Mouse (Mus musculus) megakaryocyte progenitor cell, adult 5-6 weeks (primary cell): ENCODE measurements around the gene Cd93. TPM values are rescaled to one million over a fixed set of nuclear protein-coding genes. Genes with fewer than 3 reads are reported as not detected.

Experiments
- ATAC-seq: replicated peaks from 2 replicates; pipeline ENCODE4 v1.8.0; 2016; ENCODE audit warnings: mild to moderate bottlenecking, moderate TSS enrichment, inconsistent platforms; ENCODE audit not compliant: poor library complexity
- total RNA-seq, 2 experiments: library from RNA; stranded (forward) in 1 of 2; stranded (reverse) in 1 of 2; fragments of 157-497, 149-512 nt in 1 of 2; fragments of 200-1000 nt in 1 of 2; gene quantifications; 2 replicates each; pipeline versions ENCODE4 v1.2.3 to v1.2.4; 2015 to 2017

The Cd93 gene
- total RNA-seq (2015) (102 and 116 TPM in 2 replicates), total RNA-seq (2017) (126 and 132 TPM in 2 replicates)

GRCm38 (mm10) chr2:148443249-148443958 is at the start of gene Cd93:
Gene Cd93 (minus strand): TSS chr2:148443563.
- ATAC-seq, result peak; percentile 67

DNA sequence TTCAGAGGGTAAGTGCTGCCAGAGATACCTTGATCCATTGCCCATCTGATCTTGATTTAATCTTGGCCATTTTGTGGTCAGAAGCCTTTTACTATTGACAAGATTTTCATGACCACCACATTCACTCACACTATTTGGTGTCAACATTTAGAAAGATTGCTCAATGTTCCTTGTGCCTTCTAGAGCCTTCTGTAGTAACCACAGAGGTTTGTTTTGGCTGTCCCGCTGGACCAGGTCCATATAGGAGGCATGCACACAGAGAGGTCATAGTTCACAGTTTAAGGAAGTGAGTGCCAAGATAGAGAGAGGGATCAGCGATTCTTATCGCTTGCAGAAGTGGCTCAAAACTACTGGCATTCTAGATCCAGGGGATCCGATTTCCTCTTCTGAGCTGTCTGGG is 48.7 kb upstream of the Cd93 start:
- ATAC-seq, result peak; percentile 74

- no peak for ATAC-seq
Observed at GRCm38 (mm10) chr2:148490150-148490549, 46.8 kb upstream of the Cd93 start.

DNA sequence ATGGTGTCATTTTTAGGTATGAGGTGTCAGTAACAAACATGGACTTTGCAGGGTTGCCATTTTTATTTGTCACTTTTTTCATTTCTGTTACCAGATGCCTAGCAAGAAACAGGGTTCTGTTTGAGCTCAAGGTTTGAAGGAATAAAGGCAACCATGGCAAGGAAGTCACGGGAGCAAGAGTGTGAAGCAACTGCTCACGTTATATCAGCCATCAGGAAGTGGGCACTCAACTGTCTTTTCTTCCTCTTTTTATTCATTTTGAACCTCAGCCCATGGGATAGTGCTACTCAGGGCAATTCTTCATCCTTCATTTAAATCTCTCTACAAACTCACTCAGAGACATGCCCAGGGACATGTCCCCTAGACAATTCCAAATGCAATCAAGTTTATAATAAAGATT is 45.5 kb upstream of the Cd93 start:
- ATAC-seq, result peak; percentile 67

DNA sequence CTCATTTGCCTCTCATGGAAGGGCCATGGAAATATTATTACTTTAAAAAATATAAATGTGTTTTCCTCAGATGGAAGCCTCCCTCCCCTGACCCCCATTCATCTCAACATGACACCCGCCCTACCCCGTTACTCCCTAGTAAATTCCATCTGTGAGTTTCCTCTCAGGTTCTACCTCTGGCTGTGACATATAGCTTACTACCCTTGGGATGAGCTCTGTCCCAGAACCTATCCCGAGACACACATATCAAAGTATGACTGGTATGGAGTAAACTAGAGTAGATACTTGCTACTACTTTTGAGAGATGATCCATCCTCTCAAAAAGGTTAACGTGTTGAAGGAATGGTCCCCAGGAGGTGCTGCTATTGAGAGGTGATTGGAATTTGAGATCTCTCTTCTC is 42.2 kb upstream of the Cd93 start:
- ATAC-seq, result no peak

DNA sequence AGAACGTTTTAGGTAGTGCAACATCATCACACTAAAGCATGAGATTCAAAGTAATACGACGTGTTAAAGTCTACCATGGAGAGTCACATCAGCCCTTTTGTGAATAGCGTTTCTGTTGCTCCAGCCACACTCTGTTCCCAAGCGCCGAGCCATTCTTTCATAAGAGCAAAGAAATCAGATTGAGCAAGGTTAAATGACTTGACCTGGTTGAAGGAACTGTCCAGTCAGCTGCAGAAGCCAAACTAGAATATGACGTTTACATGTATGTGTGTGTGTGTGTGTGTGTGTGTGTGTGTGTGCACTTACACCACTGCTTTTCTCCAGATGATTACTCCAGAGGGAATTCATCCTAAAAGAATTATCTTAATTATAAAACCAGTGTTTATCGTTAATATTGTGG is 37.0 kb upstream of the Cd93 start:
- peak; percentile 54; the same call in 1 of the 2 replicates for ATAC-seq

DNA sequence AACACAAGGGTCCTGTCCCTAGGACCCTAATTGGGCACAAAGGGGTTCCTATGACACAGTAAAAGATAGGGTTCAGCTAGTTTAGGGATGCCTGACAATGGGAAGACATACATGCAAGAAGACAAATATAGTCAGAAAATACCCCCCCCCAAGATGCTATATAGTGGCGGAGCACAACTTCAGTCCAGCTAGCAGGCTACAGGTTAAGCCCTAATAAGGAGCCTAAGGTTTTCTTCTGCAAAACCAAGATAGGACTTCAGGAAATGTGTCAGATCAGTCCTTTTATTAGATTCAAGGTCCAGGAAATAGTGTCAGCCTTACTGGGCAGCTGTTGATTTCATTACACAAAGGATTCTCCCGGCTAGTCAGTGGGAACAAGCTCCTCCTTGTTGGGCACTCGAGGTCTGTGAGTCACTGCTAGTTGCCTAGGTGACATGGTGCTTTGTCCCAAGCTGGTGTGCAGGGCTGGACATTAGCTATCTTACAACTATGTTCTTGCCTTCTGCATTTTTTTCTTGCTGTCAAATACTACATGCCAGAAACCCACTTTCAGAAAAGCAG is 34.9 kb upstream of the Cd93 start:
- peak; percentile 57 for ATAC-seq

DNA sequence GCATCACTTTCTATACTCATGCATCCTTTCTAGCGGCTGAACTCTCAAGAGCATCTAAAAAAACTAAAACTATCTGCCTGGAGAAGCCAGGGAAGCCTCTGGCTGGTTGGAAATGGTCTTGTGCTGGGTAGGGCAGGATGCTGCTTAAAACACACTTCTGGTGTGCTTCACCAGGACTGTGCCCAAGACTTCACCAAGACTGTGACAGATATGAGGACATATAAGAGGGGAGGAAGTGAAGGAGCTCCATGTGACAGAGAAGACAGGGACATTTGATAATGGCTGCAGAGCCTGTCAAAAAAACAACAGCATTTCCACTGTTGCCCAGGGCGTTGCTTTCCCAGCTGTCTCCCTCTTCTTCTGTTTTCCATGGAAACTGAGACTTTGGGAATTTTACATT is 34.0 kb upstream of the Cd93 start:
- ATAC-seq, result no peak

DNA sequence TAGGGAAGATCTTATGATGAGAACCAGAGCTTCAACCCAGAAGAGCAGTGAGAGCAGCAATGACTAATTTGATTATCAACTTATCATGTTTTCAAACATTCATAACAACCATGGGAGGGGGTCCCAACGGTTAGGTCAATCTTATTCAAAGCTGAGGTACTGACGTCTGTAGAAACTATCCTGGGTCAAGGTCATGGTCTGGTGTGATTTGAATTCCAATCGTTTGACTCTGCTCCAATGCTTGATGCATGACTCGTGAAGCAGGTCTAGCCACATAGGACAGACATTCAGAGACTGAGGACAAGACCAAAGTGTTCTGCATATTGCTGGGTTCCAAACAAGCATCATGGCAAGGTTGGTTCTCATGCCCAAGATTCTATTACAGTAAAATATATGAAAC is 33.2 kb upstream of the Cd93 start:
- ATAC-seq, result no peak

DNA sequence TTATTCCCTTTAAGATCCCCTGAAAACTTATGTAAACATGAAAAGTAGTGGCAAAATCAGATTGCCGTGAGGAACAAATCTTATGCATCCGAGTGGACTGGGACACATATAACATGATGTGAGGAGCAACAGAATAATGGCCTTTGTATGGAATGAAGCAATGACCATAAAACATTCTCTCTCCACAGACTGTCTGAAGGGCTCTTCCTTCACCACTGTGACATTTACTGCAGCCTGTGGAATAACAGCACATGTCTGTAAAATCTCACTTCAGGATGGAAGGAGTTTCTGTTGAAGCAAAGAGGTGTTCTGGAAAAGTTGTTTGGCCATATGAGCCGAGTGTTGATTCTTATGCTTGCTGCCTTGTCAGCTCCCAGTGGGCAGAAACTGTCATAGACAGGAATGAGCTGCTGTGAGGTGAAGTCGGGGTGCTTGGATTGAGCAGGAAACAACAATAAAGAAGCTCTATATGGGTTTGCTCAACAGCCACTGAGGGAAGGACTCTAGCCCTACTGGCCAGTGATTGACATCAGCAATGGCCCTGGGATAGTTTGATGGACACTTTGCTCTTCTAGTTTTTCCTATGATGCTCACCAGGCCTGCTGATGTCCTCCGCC is 32.6 kb upstream of the Cd93 start:
- ATAC-seq, result no peak

GRCm38 (mm10) chr2:148469341-148470238 is 26.2 kb upstream of the Cd93 start:
- no peak for ATAC-seq

GRCm38 (mm10) chr2:148467921-148468440 is 24.6 kb upstream of the Cd93 start:
- no peak for ATAC-seq

GRCm38 (mm10) chr2:148455341-148455740 is 12.0 kb upstream of the Cd93 start:
- ATAC-seq, result 0 out of 2 replicates have a peak, but pooled peaks have one; percentile 26

GRCm38 (mm10) chr2:148454014-148454542 is 10.7 kb upstream of the Cd93 start:
- ATAC-seq, result no peak; the same call in 1 of the 2 replicates

GRCm38 (mm10) chr2:148453061-148453460 is 9.7 kb upstream of the Cd93 start:
- no peak for ATAC-seq

GRCm38 (mm10) chr2:148451498-148451897 is 8.1 kb upstream of the Cd93 start:
- ATAC-seq, result 0 out of 2 replicates have a peak, but pooled peaks have one; percentile 10

DNA sequence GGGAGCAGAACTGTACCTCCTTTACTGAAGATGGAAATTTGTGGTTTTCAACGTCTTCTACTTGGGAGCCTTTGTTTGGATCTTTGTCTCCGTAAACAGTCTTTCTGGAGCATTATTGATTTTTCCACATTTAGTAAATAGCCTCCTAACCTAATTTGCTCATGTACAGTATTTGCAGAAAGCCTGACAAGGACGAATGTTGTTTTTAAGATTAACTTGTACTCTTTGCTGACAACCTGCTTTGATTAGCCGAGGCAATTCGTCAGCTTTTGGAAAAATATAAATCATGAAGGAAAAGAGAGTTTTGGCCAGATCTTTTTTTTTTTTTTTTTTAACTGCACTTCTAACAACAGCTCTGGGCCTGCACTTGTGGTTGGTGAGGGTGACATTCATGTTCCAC is 7.3 kb upstream of the Cd93 start:
- no peak for ATAC-seq

DNA sequence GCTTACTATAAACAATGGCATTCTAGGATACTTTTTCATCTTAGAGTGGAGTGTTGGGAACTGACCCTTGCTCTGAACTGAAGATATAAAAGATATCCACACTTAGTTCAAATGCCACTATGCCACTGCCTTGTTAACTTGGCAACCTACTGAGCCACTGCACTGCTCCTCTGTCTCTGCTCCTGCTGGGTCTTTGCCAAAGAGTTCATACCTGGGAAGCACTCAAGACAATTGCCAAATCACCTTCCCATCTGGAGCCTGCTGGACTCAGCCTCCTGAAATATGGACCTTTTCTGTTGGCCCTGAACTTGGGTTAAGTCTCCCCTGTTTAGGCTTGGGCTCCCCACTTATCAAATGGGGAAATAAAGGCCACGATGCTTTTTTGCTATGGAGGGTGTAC is 6.3 kb upstream of the Cd93 start:
- no peak for ATAC-seq

GRCm38 (mm10) chr2:148446446-148446845 is 3.1 kb upstream of the Cd93 start:
- ATAC-seq, result no peak

DNA sequence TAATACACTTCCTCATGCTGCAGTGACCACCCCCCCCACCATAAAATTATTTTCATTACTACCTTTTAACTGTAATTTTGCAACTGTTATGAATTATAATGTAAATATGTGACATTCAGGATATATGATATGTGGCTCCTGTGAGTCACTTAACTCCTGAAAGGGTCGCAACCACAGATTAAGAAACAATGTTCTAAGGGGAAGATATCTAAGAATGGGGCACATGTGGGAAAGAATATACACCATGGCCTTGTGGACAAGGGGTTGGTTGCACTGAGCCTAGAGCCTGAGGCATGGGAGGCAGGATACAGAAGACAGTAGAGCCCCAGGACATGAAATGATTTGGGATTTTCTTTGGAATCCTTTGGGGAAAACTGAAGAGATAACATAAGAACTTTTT is 2.3 kb upstream of the Cd93 start:
- ATAC-seq, result no peak

DNA sequence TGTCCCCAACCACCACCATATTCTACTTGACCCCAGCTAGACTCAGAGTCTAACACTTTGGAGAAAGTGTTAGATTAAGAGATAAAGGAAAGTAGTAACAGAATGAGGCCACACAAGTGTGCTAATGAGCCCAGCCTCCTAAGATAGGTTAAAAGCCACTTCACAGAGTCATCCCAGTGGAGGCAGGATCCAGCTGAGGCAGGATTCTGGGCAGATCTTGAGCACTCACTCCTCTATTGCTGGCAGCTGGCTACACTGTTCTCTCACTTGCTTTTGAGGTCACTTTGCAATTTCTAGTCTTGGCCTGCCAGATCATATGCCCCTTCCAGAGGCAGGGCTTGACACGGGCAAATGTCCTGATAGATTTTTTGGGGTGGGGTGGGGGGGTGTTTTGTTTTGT is 1.1 kb upstream of the Cd93 start:
- ATAC-seq, result no peak
